Mouse (Mus musculus): Measurements from ENCODE around the gene Dip2b. TPM values are rescaled to one million over a fixed set of nuclear protein-coding genes. Genes with fewer than 3 reads are reported as not detected.

Gene Dip2b
- polyA plus RNA-seq, 1 experiment from 2014 or later: 26.6 TPM

DNA sequence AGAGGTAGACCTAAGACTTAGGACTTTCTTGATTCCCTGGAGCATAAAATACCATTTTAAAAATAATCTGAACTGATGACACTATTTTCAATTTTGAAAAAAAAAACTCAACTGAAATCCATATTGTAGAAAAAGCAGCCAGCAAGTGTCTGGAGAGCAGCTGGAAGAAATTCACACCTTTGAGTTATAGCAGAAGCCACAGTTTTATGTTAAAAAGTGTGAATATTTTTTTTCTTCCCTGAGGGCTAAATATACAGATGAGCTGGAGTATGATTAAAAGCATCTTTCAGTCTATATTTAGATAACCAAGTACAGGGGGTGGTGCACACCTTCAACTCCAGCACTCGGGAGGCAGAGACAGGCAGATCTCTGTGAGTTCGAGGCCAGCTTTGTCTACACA lies 8.6 kb upstream of the Dip2b start:
- H3K4me2 ChIP-seq (replicated peaks): no peak overlapping the region
- no peak overlapping the region for H3K4me3 ChIP-seq
- H3K27ac ChIP-seq (replicated peaks): no peak overlapping the region
- no peaks in the 10 kb centered on the region for H3K27me3 ChIP-seq
- WGBS: 82% methylated on average over 2 of the region's 2 CpGs
- H3K4me1 ChIP-seq: no peaks in the 10 kb centered on the region
- ATAC-seq (ENCODE audit: low FRiP score, low read depth): no peak
- no peaks in the 10 kb centered on the region for H3K36me3 ChIP-seq
- H3K9ac ChIP-seq (replicated peaks): no peak overlapping the region
- H3K9me3 ChIP-seq: no peaks in the 10 kb centered on the region

DNA sequence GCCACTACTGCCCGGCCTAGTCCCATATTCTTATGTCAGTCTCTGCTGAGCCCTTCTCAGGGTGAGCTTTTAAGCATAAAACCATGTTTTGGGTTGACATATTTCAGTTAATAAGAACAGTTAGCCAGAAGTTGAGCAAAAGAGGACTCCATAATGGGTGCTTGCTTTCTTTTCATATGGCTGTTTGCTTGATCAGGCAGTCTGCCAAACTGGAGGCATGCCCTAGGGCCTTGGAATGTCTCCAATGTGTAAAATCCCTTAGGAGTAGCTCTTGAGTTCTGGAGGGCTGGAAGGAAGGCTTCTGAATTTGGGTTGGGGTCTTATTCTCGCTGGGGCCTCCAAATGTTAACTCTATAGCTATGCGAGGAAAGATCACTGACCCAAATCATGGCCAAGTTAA lies 5.9 kb upstream of the Dip2b start:
- no peak overlapping the region for H3K4me2 ChIP-seq (replicated peaks)
- ATAC-seq (ENCODE audit: low FRiP score, low read depth): no peak
- H3K27me3 ChIP-seq: no peaks in the 10 kb centered on the region
- H3K36me3 ChIP-seq: no peaks in the 10 kb centered on the region
- no peaks in the 10 kb centered on the region for H3K9me3 ChIP-seq
- WGBS: 86% methylated on average over 3 of the region's 3 CpGs
- H3K4me1 ChIP-seq: no peaks in the 10 kb centered on the region
- no peak overlapping the region for H3K27ac ChIP-seq (replicated peaks)
- no peak overlapping the region for H3K9ac ChIP-seq (replicated peaks)
- no peak overlapping the region for H3K4me3 ChIP-seq

DNA sequence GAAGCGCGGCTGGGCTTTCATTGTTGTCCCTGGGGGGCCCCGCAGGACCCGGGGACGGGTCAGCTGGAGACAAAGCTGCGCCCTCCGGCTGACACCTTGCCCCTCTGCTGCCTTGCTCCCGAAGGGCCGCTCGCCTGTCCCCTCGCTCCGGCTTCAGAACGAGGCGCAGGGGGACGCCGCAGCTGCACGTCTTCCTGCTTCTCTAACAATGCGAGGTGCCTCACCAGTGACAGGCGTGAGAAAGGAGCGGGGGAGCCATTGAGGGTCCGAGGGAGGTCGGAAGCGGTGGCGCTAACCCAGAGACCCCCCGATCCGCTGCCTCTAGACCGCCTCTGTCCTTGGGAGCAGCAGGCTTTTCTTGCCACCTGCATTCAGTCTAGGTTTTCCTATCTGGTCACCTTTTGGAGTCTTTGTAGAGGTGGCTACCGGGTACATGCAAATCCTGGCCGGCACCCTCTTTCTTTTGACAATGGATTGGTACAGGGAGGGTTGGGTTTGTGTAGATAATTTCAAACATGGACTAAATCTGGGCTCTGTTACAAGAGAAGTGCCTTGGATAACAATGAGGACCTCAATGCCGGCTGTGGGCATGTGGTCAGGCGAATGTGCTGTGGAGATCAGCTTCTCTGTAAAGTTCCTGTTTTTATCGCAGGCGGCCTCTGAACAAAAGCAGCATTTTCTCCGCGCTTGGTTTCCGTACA lies 687 bp downstream of the Dip2b start:
- no peaks in the 10 kb centered on the region for H3K9me3 ChIP-seq
- H3K27ac ChIP-seq (replicated peaks): peak overlapping the region; percentile 100
- H3K36me3 ChIP-seq: no peaks in the 10 kb centered on the region
- H3K4me3 ChIP-seq: peak overlapping the region; percentile 94
- ATAC-seq (ENCODE audit: low FRiP score, low read depth): peak; percentile 86
- WGBS: under 1% methylated on average over 36 of the region's 36 CpGs
- peak overlapping the region; percentile 67 for H3K4me2 ChIP-seq (replicated peaks)
- peaks cover 22% of the 10 kb centered on the region for H3K4me1 ChIP-seq
- peak overlapping the region; percentile 98 for H3K9ac ChIP-seq (replicated peaks)
- H3K27me3 ChIP-seq: peaks cover 7% of the 10 kb centered on the region

DNA sequence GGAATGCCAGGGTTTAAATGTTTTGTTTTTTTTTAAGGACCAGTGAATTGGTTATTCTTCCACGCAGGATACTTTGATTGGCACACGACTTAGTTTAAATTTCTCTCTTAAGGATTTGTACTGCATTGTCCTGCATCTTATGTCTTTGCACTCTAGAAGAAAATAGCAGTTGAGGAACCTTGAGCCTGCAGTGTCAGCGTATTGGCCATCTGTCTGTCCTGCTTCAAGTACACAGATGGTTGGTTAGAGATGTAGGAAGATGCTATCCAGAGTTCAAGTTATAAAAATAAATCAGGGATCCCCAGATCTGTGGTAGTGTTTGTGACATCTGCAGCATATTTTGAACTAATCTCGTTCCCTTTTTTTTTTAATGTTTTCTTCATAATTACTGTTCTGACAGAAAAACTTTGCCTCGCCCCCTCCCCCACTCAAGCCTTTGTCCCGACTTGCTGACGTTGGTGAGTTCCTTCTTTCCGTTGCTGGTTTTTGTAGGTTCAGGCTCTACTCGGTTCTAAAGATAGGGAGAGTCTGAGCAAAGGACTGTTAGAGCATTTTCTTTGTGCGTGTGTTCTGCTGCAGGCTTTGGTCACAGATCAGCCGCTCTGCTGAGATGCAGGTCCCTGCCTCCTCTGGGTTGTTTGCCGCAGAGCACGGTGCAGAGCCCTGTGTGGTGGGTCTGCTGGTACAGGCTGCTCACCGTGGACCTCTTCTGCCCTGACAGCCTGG lies 2.2 kb downstream of the Dip2b start:
- peaks cover 7% of the 10 kb centered on the region for H3K27me3 ChIP-seq

DNA sequence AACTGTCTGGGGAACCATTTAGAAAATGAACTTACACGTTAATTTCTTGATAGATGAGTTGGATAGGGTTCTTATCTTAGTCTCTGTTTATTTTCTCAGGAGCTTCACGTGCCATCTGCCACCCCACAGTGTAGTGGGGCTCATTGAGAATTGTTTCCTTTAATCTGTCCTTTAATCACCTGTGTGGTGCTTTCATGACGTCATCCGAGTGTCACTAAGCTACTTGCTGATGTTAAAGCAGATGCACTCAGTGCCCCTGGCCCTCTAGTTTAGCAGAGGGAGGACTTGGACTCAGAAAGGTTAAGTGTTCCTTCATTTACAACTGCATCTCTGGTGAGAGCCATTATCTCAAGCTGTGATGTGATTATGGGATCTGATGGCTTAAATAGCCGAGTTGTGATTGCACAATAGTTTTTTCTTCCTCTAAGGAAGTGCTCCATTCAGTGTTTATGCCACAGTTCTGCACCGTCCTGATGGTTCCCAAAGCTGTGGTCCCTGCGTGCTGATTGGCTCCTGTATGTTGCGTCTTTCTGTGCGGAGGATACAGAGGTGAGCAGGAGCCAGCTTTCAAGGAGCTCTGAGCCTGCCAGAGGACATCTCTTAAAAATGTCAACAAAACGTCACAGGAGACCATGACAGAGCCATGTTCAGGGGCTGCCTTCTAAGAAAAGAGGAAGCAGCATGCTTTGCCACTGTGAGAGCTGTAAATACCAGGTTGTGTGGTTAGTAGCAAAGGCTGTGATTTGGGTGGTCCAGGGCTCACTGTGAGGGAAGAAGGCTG lies 3.0 kb downstream of the Dip2b start:
- ATAC-seq (ENCODE audit: low FRiP score, low read depth): no peak
- Histone ChIP-seq H3K27ac (replicated peaks) (peak overlapping the region; percentile 35; the same call in 1 of the 2 replicates), H3K36me3 (no peaks in the 10 kb centered on the region), H3K4me2 (replicated peaks) (peak overlapping the region; percentile 67), H3K9ac (replicated peaks) (peak overlapping the region; percentile 52), H3K4me1 (peaks cover 31% of the 10 kb centered on the region), H3K4me3 (peak overlapping the region; percentile 94), H3K27me3 (peaks cover 7% of the 10 kb centered on the region), H3K9me3 (no peaks in the 10 kb centered on the region)
- 41% methylated on average over 10 of the region's 10 CpGs for WGBS

More for the DNA sequence above, 2.2 kb downstream of the Dip2b start:
- H3K4me1 ChIP-seq: peaks cover 27% of the 10 kb centered on the region
- H3K9me3 ChIP-seq: no peaks in the 10 kb centered on the region
- H3K27ac ChIP-seq (replicated peaks): peak overlapping the region; percentile 35; the same call in 1 of the 2 replicates
- H3K4me3 ChIP-seq: peak overlapping the region; percentile 94
- H3K4me2 ChIP-seq (replicated peaks): peak overlapping the region; percentile 67
- peak overlapping the region; percentile 52 for H3K9ac ChIP-seq (replicated peaks)
- WGBS: 23% methylated on average over 14 of the region's 14 CpGs
- no peaks in the 10 kb centered on the region for H3K36me3 ChIP-seq
- no peak for ATAC-seq (ENCODE audit: low FRiP score, low read depth)

DNA sequence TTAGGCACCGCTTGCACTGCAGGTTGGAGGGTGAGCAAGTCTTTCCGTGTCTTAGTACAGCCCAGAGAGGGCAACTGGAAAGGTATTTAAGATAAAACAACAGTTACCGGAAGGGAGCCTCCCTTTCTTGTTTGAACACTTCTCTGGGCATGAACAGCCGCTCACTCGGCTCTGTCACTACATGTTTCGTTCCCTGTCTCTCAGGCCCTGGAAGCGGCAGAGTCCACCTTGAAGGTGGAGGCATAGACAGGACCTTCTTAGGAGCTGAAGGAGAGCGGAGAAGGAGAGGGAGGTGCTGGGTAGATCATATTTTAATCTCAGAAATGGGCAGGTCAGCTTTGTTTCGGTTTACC lies 3.6 kb downstream of the Dip2b start:
- Histone ChIP-seq H3K9ac (replicated peaks) (0 out of 2 replicates have a peak overlapping the region, but pooled peaks have one; percentile 52), H3K36me3 (peaks cover 4% of the 10 kb centered on the region; the same call in 1 of the 2 replicates), H3K4me1 (peaks cover 31% of the 10 kb centered on the region), H3K9me3 (no peaks in the 10 kb centered on the region), H3K27me3 (peaks cover 7% of the 10 kb centered on the region), H3K27ac (replicated peaks) (0 out of 2 replicates have a peak overlapping the region, but pooled peaks have one; percentile 10), H3K4me3 (no peak overlapping the region), H3K4me2 (replicated peaks) (peak overlapping the region; percentile 67)
- no peak for ATAC-seq (ENCODE audit: low FRiP score, low read depth)
- 80% methylated on average over 9 of the region's 9 CpGs for WGBS

DNA sequence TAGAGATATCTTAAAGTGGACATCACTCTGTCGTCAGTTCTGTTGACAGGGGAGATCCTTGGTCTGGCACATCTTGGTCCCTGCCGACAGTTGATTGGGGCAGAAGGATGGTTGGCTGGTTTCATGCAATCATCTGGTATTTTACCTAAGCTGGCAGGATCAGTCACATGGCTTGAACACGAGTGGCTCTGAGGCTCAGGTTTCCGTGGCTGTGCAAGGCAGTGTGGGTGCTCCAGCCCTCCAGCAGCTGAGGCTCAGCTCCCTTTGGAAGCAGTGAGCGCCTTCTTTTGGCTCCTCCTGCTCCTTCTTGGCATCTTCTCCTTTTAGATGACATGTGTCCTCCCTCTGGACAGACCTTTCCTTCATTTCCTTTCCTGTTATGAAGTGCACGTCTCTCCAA lies 7.1 kb downstream of the Dip2b start:
- ATAC-seq (ENCODE audit: low FRiP score, low read depth): no peak
- H3K9me3 ChIP-seq: no peaks in the 10 kb centered on the region
- 68% methylated on average over 6 of the region's 6 CpGs for WGBS
- no peak overlapping the region for H3K9ac ChIP-seq (replicated peaks)
- H3K4me3 ChIP-seq: no peak overlapping the region
- no peak overlapping the region for H3K27ac ChIP-seq (replicated peaks)
- peaks cover 20% of the 10 kb centered on the region for H3K36me3 ChIP-seq
- H3K27me3 ChIP-seq: no peaks in the 10 kb centered on the region
- H3K4me2 ChIP-seq (replicated peaks): no peak overlapping the region
- H3K4me1 ChIP-seq: peaks cover 26% of the 10 kb centered on the region

DNA sequence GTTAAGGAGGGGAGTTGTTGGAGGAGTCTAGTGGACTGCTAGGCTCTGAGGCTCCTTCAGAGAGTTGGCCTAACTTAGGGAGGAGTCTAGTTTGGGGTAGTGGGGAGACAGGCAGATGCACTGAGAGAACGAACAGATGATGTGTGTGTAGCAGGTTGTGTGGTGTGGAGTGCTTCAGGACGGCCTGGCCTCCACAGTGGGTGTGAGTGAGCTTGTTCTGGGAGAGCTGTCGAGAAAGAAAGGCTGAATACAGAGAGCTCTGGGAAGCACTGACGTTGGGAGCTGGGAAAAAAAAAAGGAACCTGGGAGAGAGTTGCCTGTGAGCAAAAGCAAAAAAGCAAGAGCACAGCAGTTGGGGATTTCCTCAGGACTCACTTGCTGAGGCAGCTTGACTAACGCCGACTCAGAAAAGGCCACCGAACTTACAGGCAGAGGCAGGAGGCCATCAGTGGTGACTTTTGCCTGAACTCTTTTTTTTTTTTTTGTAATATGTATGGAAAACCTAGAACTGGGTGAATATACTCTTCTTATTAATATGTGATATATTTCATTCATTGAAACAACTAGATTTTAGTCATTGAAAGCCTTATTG lies 11.1 kb downstream of the Dip2b start:
- H3K4me3 ChIP-seq: no peak overlapping the region
- WGBS: 88% methylated on average over 7 of the region's 7 CpGs

DNA sequence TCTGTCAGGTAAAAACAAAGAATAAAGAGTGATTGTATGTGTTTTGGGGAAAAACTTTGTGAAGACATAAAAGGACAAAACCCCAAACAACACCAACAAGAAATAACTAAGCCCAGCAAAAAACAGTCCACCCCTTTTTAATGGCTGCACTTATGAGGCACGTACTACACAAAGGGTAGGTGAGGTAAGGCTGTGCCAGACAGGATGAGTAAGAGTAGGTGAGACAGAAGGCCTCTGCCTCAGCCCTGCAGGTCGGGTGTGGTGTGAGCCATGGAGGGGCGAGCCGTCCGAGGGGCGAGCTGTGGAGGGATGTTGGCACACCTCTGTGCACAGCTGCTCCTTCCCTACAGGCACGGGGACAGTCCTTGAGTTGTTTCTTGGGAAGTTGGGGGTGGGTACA lies 12.5 kb downstream of the Dip2b start:
- H3K27ac ChIP-seq (replicated peaks): no peak overlapping the region
- ATAC-seq (ENCODE audit: low FRiP score, low read depth): no peak
- no peak overlapping the region for H3K4me3 ChIP-seq
- WGBS: 91% methylated on average over 7 of the region's 7 CpGs
- no peaks in the 10 kb centered on the region for H3K27me3 ChIP-seq
- no peaks in the 10 kb centered on the region for H3K9me3 ChIP-seq
- H3K9ac ChIP-seq (replicated peaks): no peak overlapping the region
- H3K36me3 ChIP-seq: peaks cover 26% of the 10 kb centered on the region
- H3K4me2 ChIP-seq (replicated peaks): no peak overlapping the region
- H3K4me1 ChIP-seq: peaks cover 15% of the 10 kb centered on the region

More for the DNA sequence above, 11.1 kb downstream of the Dip2b start:
- ATAC-seq (ENCODE audit: low FRiP score, low read depth): no peak
- H3K27ac ChIP-seq (replicated peaks): no peak overlapping the region
- H3K9me3 ChIP-seq: no peaks in the 10 kb centered on the region
- H3K36me3 ChIP-seq: peaks cover 21% of the 10 kb centered on the region
- H3K4me1 ChIP-seq: peaks cover 22% of the 10 kb centered on the region
- no peak overlapping the region for H3K4me2 ChIP-seq (replicated peaks)
- no peak overlapping the region for H3K9ac ChIP-seq (replicated peaks)
- no peaks in the 10 kb centered on the region for H3K27me3 ChIP-seq

DNA sequence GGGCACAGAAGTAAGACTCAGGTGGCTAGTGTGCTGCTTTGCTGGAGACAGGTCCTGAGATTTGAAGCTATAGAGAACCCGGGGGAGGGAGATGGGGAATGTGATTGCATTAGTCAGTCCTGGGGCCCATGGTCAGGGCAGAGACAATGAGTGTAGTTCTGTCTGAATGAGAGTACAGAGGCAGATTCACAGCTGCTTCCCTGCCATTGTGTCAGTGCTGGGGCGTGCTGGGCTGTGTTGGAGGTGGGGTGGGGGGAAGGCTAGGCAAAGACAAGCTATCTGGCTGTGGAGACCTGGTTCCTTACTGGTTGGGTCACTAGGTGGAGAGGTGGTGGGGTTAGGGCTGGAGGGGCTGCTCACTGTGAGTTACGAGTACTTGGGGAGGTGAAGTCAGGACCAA lies 14.3 kb downstream of the Dip2b start:
- H3K36me3 ChIP-seq: peaks cover 17% of the 10 kb centered on the region
- no peaks in the 10 kb centered on the region for H3K9me3 ChIP-seq
- ATAC-seq (ENCODE audit: low FRiP score, low read depth): no peak
- H3K4me3 ChIP-seq: no peak overlapping the region
- H3K4me2 ChIP-seq (replicated peaks): 0 out of 2 replicates have a peak overlapping the region, but pooled peaks have one; percentile 3
- H3K9ac ChIP-seq (replicated peaks): peak overlapping the region; percentile 32; the same call in 1 of the 2 replicates
- no peak overlapping the region; the same call in 1 of the 2 replicates for H3K27ac ChIP-seq (replicated peaks)
- no peaks in the 10 kb centered on the region for H3K27me3 ChIP-seq
- WGBS: 38% methylated on average over 3 of the region's 3 CpGs
- peaks cover 15% of the 10 kb centered on the region for H3K4me1 ChIP-seq

DNA sequence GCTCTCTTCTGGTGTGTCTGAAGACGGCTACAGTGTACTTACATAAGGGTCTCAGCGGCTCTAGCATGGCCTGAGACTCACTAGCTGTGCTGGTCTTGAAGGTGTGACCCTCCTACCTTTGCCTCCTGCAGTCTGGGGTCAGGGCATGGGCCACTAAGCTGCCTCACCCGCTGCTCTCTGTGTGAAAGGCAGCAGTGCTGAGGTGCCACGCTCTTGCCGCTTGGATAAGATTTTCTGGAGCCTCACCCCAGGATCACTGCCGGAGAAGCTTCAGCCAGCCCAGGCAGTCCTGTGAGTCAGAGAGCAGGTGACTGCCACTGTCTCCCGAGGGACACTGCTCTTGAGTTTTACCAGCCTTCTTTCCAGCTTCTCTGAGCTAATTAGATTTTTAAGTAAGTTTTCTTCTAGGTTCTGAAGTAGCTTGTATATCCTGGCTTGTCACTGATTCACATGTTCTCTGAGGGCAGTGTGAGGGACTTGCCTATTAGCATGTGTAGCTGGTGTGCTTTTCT lies 18.0 kb downstream of the Dip2b start:
- no peak for ATAC-seq (ENCODE audit: low FRiP score, low read depth)
- Histone ChIP-seq H3K27me3 (no peaks in the 10 kb centered on the region), H3K4me2 (replicated peaks) (no peak overlapping the region), H3K9ac (replicated peaks) (no peak overlapping the region), H3K36me3 (0 out of 2 replicates have a peak, but pooled peaks cover 5% of the 10 kb centered on the region), H3K9me3 (no peaks in the 10 kb centered on the region), H3K4me1 (peaks cover 21% of the 10 kb centered on the region), H3K27ac (replicated peaks) (no peak overlapping the region), H3K4me3 (no peak overlapping the region)
- 95% methylated on average over 7 of the region's 7 CpGs for WGBS
